Mouse (Mus musculus): Measurements from ENCODE around the gene Ndn. TPM values are rescaled to one million over a fixed set of nuclear protein-coding genes. Genes with fewer than 3 reads are reported as not detected.

Ndn gene
- polyA plus RNA-seq (2015; fragmentation: Nextera tagmentation; extraction: Ambion mirVana) = 6.6 and 7.5 TPM in 2 replicates

DNA sequence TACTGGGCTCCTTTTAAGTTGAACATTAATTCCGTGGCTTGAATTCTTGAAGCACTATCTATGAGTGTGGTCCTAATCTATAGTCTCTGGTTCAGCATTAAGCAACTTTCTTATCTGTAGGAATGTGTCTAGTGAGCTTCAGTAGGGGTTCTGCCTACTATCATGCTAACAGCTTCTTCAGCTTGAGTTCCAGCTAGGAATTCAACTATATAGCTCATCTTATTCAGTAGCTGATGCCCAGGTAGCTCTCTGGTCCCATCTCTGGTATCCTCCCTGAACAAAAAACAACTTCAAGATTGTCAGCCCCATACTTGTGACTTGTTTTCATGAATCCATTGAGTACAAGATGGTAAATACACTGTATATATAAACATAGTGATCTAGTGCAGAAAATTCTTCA, at the start of gene Ndn:
Ndn (plus strand) TSS at position 301 of the 400 bp plus-strand sequence.
- Histone ChIP-seq H3K27ac (no peak within 1 kb of the TSS), H3K27me3 (no peaks in the 10 kb centered on the region), H3K9ac (no peak within 1 kb of the TSS), H3K4me3 (replicated peaks) (no peak within 1 kb of the TSS), H3K4me2 (no peak within 1 kb of the TSS), H3K4me1 (replicated peaks) (no peaks in the 10 kb centered on the region), H3K36me3 (no peaks in the 10 kb centered on the region), H3K9me3 (replicated peaks) (no peaks in the 10 kb centered on the region)
- no peak for DNase-seq
- WGBS (ENCODE audit: insufficient replicate concordance) = 15% methylated on average over 1 of the region's 1 CpGs
- ATAC-seq (ENCODE audit: low read depth) = no peak

GRCm38 (mm10) chr7:62302451-62302850, 43.9 kb upstream of the Ndn start:
- ATAC-seq (ENCODE audit: low read depth) = no peak
- H3K4me1 ChIP-seq (replicated peaks) = no peaks in the 10 kb centered on the region
- H3K27me3 ChIP-seq = no peaks in the 10 kb centered on the region
- no peak for DNase-seq
- no peaks in the 10 kb centered on the region for H3K9me3 ChIP-seq (replicated peaks)
- no peak overlapping the region for H3K9ac ChIP-seq
- H3K27ac ChIP-seq = no peak overlapping the region
- 79% methylated on average over 3 of the region's 3 CpGs for WGBS (ENCODE audit: insufficient replicate concordance)
- no peak overlapping the region for H3K4me3 ChIP-seq (replicated peaks)
- no peak overlapping the region for H3K4me2 ChIP-seq
- no peaks in the 10 kb centered on the region for H3K36me3 ChIP-seq

- Histone ChIP-seq H3K9ac (no peak overlapping the region), H3K4me2 (no peak overlapping the region), H3K36me3 (no peaks in the 10 kb centered on the region), H3K4me1 (replicated peaks) (no peaks in the 10 kb centered on the region), H3K27me3 (no peaks in the 10 kb centered on the region), H3K27ac (no peak overlapping the region), H3K9me3 (replicated peaks) (no peaks in the 10 kb centered on the region), H3K4me3 (replicated peaks) (no peak overlapping the region)
- ATAC-seq (ENCODE audit: low read depth) = no peak
- WGBS (ENCODE audit: insufficient replicate concordance) = 39% methylated on average over 6 of the region's 6 CpGs
- no peak for DNase-seq
Observed at GRCm38 (mm10) chr7:62306896-62307614, 39.3 kb upstream of the Ndn start.

DNA sequence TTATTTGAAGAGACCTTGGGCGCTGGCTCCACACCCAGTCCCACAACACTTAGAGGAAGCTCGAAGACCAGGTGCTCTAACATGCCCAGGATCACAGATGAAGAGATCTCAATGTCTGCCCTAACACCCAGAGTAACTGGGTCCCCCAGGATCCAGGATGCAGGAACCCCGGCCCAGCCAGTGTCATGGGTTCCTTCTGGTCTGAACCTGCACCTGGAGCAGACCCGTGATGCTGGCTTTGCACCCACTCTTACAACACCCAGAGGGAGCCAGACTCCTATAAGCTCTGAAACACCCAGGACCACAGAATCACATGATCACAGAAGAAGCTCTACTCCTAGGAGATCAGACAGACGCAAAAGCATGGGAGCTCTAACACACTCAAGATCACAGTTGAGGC, 29.6 kb upstream of the Ndn start:
- H3K27ac ChIP-seq = no peak overlapping the region
- no peaks in the 10 kb centered on the region for H3K27me3 ChIP-seq
- DNase-seq (no peak), ATAC-seq (ENCODE audit: low read depth) (no peak)
- H3K9me3 ChIP-seq (replicated peaks) = no peaks in the 10 kb centered on the region
- 51% methylated on average over 5 of the region's 5 CpGs for WGBS (ENCODE audit: insufficient replicate concordance)
- no peak overlapping the region for H3K4me2 ChIP-seq
- H3K4me3 ChIP-seq (replicated peaks) = no peak overlapping the region
- no peaks in the 10 kb centered on the region for H3K36me3 ChIP-seq
- no peak overlapping the region for H3K9ac ChIP-seq
- H3K4me1 ChIP-seq (replicated peaks) = no peaks in the 10 kb centered on the region

- Histone ChIP-seq H3K4me1 (replicated peaks) (no peaks in the 10 kb centered on the region), H3K4me3 (replicated peaks) (no peak overlapping the region), H3K27ac (no peak overlapping the region), H3K4me2 (no peak overlapping the region), H3K36me3 (no peaks in the 10 kb centered on the region), H3K9ac (no peak overlapping the region), H3K27me3 (no peaks in the 10 kb centered on the region), H3K9me3 (replicated peaks) (no peaks in the 10 kb centered on the region)
- 21% methylated on average over 1 of the region's 1 CpGs for WGBS (ENCODE audit: insufficient replicate concordance)
- no peak for ATAC-seq (ENCODE audit: low read depth)
- DNase-seq = no peak
Observed at GRCm38 (mm10) chr7:62345411-62345810, 958 bp upstream of the Ndn start.

GRCm38 (mm10) chr7:62348106-62348803, 1.9 kb downstream of the Ndn start:
- Histone ChIP-seq H3K27me3 (no peaks in the 10 kb centered on the region), H3K4me3 (replicated peaks) (peak overlapping the region; percentile 37), H3K36me3 (no peaks in the 10 kb centered on the region), H3K27ac (no peak overlapping the region), H3K4me1 (replicated peaks) (no peaks in the 10 kb centered on the region), H3K9me3 (replicated peaks) (no peaks in the 10 kb centered on the region), H3K4me2 (peak overlapping the region; percentile 42), H3K9ac (no peak overlapping the region)
- 12% methylated on average over 42 of the region's 42 CpGs for WGBS (ENCODE audit: insufficient replicate concordance)
- DNase-seq = peak; percentile 3
- peak; percentile 26; the same call in 1 of the 2 replicates for ATAC-seq (ENCODE audit: low read depth)

- ATAC-seq (ENCODE audit: low read depth) (no peak), DNase-seq (no peak)
- Histone ChIP-seq H3K4me1 (replicated peaks) (no peaks in the 10 kb centered on the region), H3K27me3 (no peaks in the 10 kb centered on the region), H3K4me2 (peak overlapping the region; percentile 42), H3K9me3 (replicated peaks) (no peaks in the 10 kb centered on the region), H3K4me3 (replicated peaks) (peak overlapping the region; percentile 37), H3K36me3 (no peaks in the 10 kb centered on the region), H3K9ac (no peak overlapping the region), H3K27ac (no peak overlapping the region)
- WGBS (ENCODE audit: insufficient replicate concordance) = 38% methylated on average over 17 of the region's 17 CpGs
Observed at GRCm38 (mm10) chr7:62348804-62349190, 2.4 kb downstream of the Ndn start.

GRCm38 (mm10) chr7:62351266-62351665, 4.9 kb downstream of the Ndn start:
- WGBS (ENCODE audit: insufficient replicate concordance) = 45% methylated on average over 8 of the region's 8 CpGs
- Histone ChIP-seq H3K27ac (no peak overlapping the region), H3K4me2 (no peak overlapping the region), H3K27me3 (no peaks in the 10 kb centered on the region), H3K9ac (no peak overlapping the region), H3K9me3 (replicated peaks) (no peaks in the 10 kb centered on the region), H3K4me3 (replicated peaks) (no peak overlapping the region), H3K36me3 (no peaks in the 10 kb centered on the region), H3K4me1 (replicated peaks) (no peaks in the 10 kb centered on the region)
- ATAC-seq (ENCODE audit: low read depth) (no peak), DNase-seq (no peak)

- Histone ChIP-seq H3K36me3 (no peaks in the 10 kb centered on the region), H3K27ac (no peak overlapping the region), H3K4me1 (replicated peaks) (no peaks in the 10 kb centered on the region), H3K9ac (no peak overlapping the region), H3K4me2 (no peak overlapping the region), H3K27me3 (no peaks in the 10 kb centered on the region), H3K4me3 (replicated peaks) (no peak overlapping the region), H3K9me3 (replicated peaks) (no peaks in the 10 kb centered on the region)
- DNase-seq = no peak
- no peak for ATAC-seq (ENCODE audit: low read depth)
- WGBS (ENCODE audit: insufficient replicate concordance) = 55% methylated on average over 7 of the region's 7 CpGs
Observed at GRCm38 (mm10) chr7:62365039-62365636, 18.8 kb downstream of the Ndn start.

DNA sequence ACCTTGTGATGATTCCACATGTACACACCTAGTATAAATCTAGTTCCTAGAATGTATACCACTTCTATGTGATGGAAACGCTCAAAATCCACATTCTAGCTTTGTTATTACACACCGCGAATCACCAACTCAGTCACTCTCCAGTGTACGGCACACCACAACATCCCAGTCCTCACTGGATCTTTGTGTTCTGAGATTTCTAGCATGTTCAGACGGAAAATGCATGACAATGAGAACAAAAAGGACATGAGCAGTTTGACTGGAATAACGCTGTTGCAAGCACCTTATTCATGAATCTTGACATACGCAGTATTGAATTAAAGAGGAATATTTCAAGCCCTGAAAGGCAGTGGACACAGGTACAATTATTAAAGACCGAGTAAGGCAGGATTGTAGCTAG, 20.4 kb downstream of the Ndn start:
- 68% methylated on average over 8 of the region's 8 CpGs for WGBS (ENCODE audit: insufficient replicate concordance)
- no peak overlapping the region for H3K4me2 ChIP-seq
- H3K27me3 ChIP-seq = no peaks in the 10 kb centered on the region

GRCm38 (mm10) chr7:62375658-62376057, 29.3 kb downstream of the Ndn start:
- Histone ChIP-seq H3K27me3 (peaks cover 6% of the 10 kb centered on the region; the same call in 1 of the 2 replicates), H3K4me3 (replicated peaks) (no peak overlapping the region), H3K4me1 (replicated peaks) (no peaks in the 10 kb centered on the region), H3K27ac (no peak overlapping the region), H3K4me2 (no peak overlapping the region), H3K36me3 (no peaks in the 10 kb centered on the region), H3K9ac (no peak overlapping the region), H3K9me3 (replicated peaks) (0 out of 2 replicates have a peak, but pooled peaks cover 2% of the 10 kb centered on the region)
- WGBS (ENCODE audit: insufficient replicate concordance) = 23% methylated on average over 4 of the region's 4 CpGs
- no peak for ATAC-seq (ENCODE audit: low read depth)
- no peak for DNase-seq

More for the DNA sequence above, 20.4 kb downstream of the Ndn start:
- H3K36me3 ChIP-seq = no peaks in the 10 kb centered on the region
- no peak for DNase-seq
- no peaks in the 10 kb centered on the region for H3K4me1 ChIP-seq (replicated peaks)
- no peaks in the 10 kb centered on the region for H3K9me3 ChIP-seq (replicated peaks)
- no peak overlapping the region for H3K9ac ChIP-seq
- ATAC-seq (ENCODE audit: low read depth) = no peak
- H3K4me3 ChIP-seq (replicated peaks) = no peak overlapping the region
- H3K27ac ChIP-seq = no peak overlapping the region
